17 mouse cellular contexts compared by ENCODE assay signal in genomic region chr7:110854519-110854918, GRCm38 (mm10). TPM values are rescaled to one million over a fixed set of nuclear protein-coding genes. Genes with fewer than 3 reads are reported as not detected.
DNase-seq lines count a peak whose midpoint lies in the region; ATAC-seq and TF ChIP-seq lines count a peak whose summit lies in the region.
"Had no signal": no experiment of that assay in that cellular context is flagged by ENCODE, and none has a peak within 500 bp of the region (broad histone marks: within the 10 kb centered on the region; RNA-seq: fewer than 3 reads in every experiment).

No protein-coding gene starts in this region.

- H3K36me3 ChIP-seq in intestine, postnatal 0 days (ENCODE audit: control insufficient read depth, insufficient read depth), result no peaks in the 10 kb centered on the region
- H3K36me3 ChIP-seq: heart, embryonic 13.5 days; limb, embryonic 13.5 days; liver, embryonic 15.5 days; neural tube, embryonic 12.5 days; stomach, embryonic 15.5 days had no signal

- TF ChIP-seq CTCF in gastrocnemius, adult 2 months (IDR thresholded peaks at IDR 0.05), result no peak
- no peak for TF ChIP-seq CTCF in intestine, postnatal 0 days (IDR thresholded peaks at IDR 0.05; ENCODE audit: low read depth)

- no peaks in the 10 kb centered on the region for H3K9me3 ChIP-seq in intestine, postnatal 0 days (ENCODE audit: control insufficient read depth)
- H3K9me3 ChIP-seq: heart, embryonic 13.5 days; limb, embryonic 13.5 days; liver, embryonic 15.5 days; neural tube, embryonic 12.5 days; stomach, embryonic 15.5 days had no signal

- no peak overlapping the region for H3K4me3 ChIP-seq in gastrocnemius, adult 2 months
- no peak overlapping the region for H3K4me3 ChIP-seq in intestine, postnatal 0 days (ENCODE audit: low read depth, low read length)
- H3K4me3 ChIP-seq: heart, embryonic 13.5 days; limb, embryonic 13.5 days; liver, embryonic 15.5 days; neural tube, embryonic 12.5 days; stomach, embryonic 15.5 days had no signal

- no peak for ATAC-seq in intestine, postnatal 0 days

- H3K4me1 ChIP-seq in intestine, postnatal 0 days (replicated peaks; ENCODE audit: control insufficient read depth, insufficient read depth, low read length), result peaks cover 5% of the 10 kb centered on the region
- H3K4me1 ChIP-seq: neural tube, embryonic 12.5 days had no signal

- WGBS in intestine, postnatal 0 days, result 43% methylated on average over 3 of the region's 3 CpGs

- DNase-seq in gastrocnemius, adult 2 months, result no peak
- DNase-seq in gastrocnemius, postnatal 4 days (ENCODE audit: low spot score in 2 of 2), result no peak
- peak; percentile 12 for DNase-seq in left cerebral cortex, adult 11 months (ENCODE audit: low spot score)
- no peak for DNase-seq in left cerebral cortex, postnatal 4 days
- DNase-seq in right cerebral cortex, postnatal 36 days (ENCODE audit: low spot score in 2 of 2), result peak; percentile 17 to 31
- DNase-seq in right cerebral cortex, postnatal 14 days, result no peak
- DNase-seq in spleen, adult 18-20 months, result no peak
- DNase-seq: B cell, adult 2 months; cerebellum, adult 18-20 months; heart, postnatal 36 days; lung, postnatal 10 days had no signal

- H3K27me3 ChIP-seq in intestine, postnatal 0 days (replicated peaks; ENCODE audit: control insufficient read depth, insufficient read depth, low read length), result no peaks in the 10 kb centered on the region
- H3K27me3 ChIP-seq: heart, embryonic 13.5 days; limb, embryonic 13.5 days; liver, embryonic 15.5 days; neural tube, embryonic 12.5 days; stomach, embryonic 15.5 days had no signal

- no peak overlapping the region for H3K9ac ChIP-seq in intestine, postnatal 0 days (ENCODE audit: low read depth, low read length)
- H3K9ac ChIP-seq: heart, embryonic 13.5 days; limb, embryonic 13.5 days; liver, embryonic 15.5 days; neural tube, embryonic 12.5 days; stomach, embryonic 15.5 days had no signal

- H3K4me2 ChIP-seq in intestine, postnatal 0 days (replicated peaks; ENCODE audit: low read depth), result no peak overlapping the region
- H3K4me2 ChIP-seq: heart, embryonic 13.5 days; limb, embryonic 13.5 days; liver, embryonic 15.5 days; neural tube, embryonic 12.5 days; stomach, embryonic 15.5 days had no signal

- intact Hi-C loops in gastrocnemius, adult 2 months (cut with DNase I), result no loop called here
- intact Hi-C loops in left cerebral cortex, postnatal 4 days (cut with DNase I), result no loop called here

- H3K27ac ChIP-seq in gastrocnemius, adult 2 months, result 0 out of 2 replicates have a peak overlapping the region, but pooled peaks have one; percentile 17
- H3K27ac ChIP-seq in intestine, postnatal 0 days (ENCODE audit: low read depth, low read length), result no peak overlapping the region
- H3K27ac ChIP-seq: heart, embryonic 13.5 days; limb, embryonic 13.5 days; liver, embryonic 15.5 days; neural tube, embryonic 12.5 days; stomach, embryonic 15.5 days had no signal

RNA-seq across cellular contexts. Expression of gene Lyve1, which starts 8.5 kb away (rescaled TPM):
- total RNA-seq in gastrocnemius, adult 2 months (2021), result 1 to 10 TPM; 5.7 to 9.6 TPM
- 10 to 100 TPM; 28.5 to 32.2 TPM for total RNA-seq in gastrocnemius, postnatal 4 days (2021)
- total RNA-seq in left cerebral cortex, postnatal 4 days (2021), result 1 to 10 TPM; 4.0 to 5.1 TPM
- 26.9 and 29.9 TPM in 2 replicates for polyA plus RNA-seq in intestine, postnatal 0 days (2015; fragmentation: Nextera tagmentation; extraction: Ambion mirVana)

RNA-seq across cellular contexts. Expression of gene Rnf141, which starts 10.3 kb away (rescaled TPM):
- total RNA-seq in gastrocnemius, adult 2 months (2021), result 10 to 100 TPM; 20.1 to 21.4 TPM
- total RNA-seq in gastrocnemius, postnatal 4 days (2021), result 10 to 100 TPM; 22.0 to 22.6 TPM
- total RNA-seq in left cerebral cortex, postnatal 4 days (2021), result 10 to 100 TPM; 85.2 to 93.9 TPM
- 31.0 and 33.5 TPM in 2 replicates for polyA plus RNA-seq in intestine, postnatal 0 days (2015; fragmentation: Nextera tagmentation; extraction: Ambion mirVana)

Comparison
In these comparisons a context has a peak if more than half of its experiments do, and no peak if none do; other contexts are left out.
1. DNase-seq: peak in left cerebral cortex, adult 11 months (single experiment) and right cerebral cortex, postnatal 36 days (2 of 2); none in gastrocnemius, adult 2 months (single experiment), gastrocnemius, postnatal 4 days (0 of 2), left cerebral cortex, postnatal 4 days (single experiment), right cerebral cortex, postnatal 14 days (single experiment) and spleen, adult 18-20 months (0 of 2).